ENCODE assay signal across 10 mouse cellular contexts in the genomic region with DNA sequence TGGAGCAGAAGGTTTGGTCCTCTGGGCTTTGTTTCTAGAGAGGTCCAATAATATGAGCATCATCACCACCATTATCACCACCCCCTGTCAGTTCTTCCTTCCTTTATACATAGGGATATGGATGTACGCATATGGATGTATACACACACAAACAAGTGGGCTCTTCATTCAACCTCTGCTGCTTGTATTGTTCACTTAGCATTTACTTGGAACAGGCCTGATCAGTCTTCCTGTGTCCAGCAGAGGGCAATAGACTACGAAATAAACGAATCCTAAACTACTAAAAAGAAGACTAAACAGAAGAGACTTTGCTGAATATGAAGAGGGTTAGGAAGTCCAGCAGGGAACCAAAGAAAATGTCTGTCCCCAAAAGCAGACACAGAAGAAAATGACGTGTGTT. TPM values are rescaled to one million over a fixed set of nuclear protein-coding genes. Genes with fewer than 3 reads are reported as not detected.
DNase-seq lines count a peak whose midpoint lies in the region; ATAC-seq lines count a peak whose summit lies in the region.
"Had no signal": no experiment of that assay in that cellular context is flagged by ENCODE, and none has a peak within 500 bp of the region (broad histone marks: within the 10 kb centered on the region; RNA-seq: fewer than 3 reads in every experiment).

No protein-coding gene starts in this region.

- WGBS in midbrain, embryonic 14.5 days = 48% methylated on average over 4 of the region's 4 CpGs
- 38% methylated on average over 4 of the region's 4 CpGs for WGBS in midbrain, embryonic 16.5 days
- WGBS in embryonic facial prominence, embryonic 14.5 days = 41% methylated on average over 4 of the region's 4 CpGs

- H3K9me3 ChIP-seq in midbrain, embryonic 14.5 days (ENCODE audit: control insufficient read depth, low read length) = no peaks in the 10 kb centered on the region
- H3K9me3 ChIP-seq in midbrain, embryonic 16.5 days (replicated peaks; ENCODE audit: control insufficient read depth, low read length, poor library complexity, severe bottlenecking) = no peaks in the 10 kb centered on the region
- no peaks in the 10 kb centered on the region for H3K9me3 ChIP-seq in embryonic facial prominence, embryonic 14.5 days (ENCODE audit: control insufficient read depth, low read length)
- H3K9me3 ChIP-seq: heart, embryonic 15.5 days; megakaryocyte, embryonic 14.5 days had no signal

- no peak overlapping the region for H3K4me3 ChIP-seq in midbrain, embryonic 14.5 days (replicated peaks; ENCODE audit: low read depth, low read length)
- no peak overlapping the region for H3K4me3 ChIP-seq in midbrain, embryonic 16.5 days (ENCODE audit: low read depth, low read length)
- H3K4me3 ChIP-seq in embryonic facial prominence, embryonic 14.5 days (ENCODE audit: low read depth, low read length) = no peak overlapping the region
- H3K4me3 ChIP-seq: heart, embryonic 15.5 days; megakaryocyte, embryonic 14.5 days had no signal

- intact Hi-C loops in gastrocnemius, postnatal 36 days (cut with DNase I) = no loop called here

- no peak for DNase-seq in frontal cortex, postnatal 14 days (ENCODE audit: low spot score in 2 of 2)
- DNase-seq in midbrain, embryonic 14.5 days = peak; percentile 62
- peak; percentile 47 for DNase-seq in embryonic facial prominence, embryonic 14.5 days (ENCODE audit: low spot score)
- peak; percentile 32 for DNase-seq in retina, postnatal 7 days (ENCODE audit: low read depth, low spot score)
- no peak for DNase-seq in gastrocnemius, postnatal 36 days
- no peak for DNase-seq in left cerebral cortex, adult 18-20 months (ENCODE audit: low spot score in 2 of 2)

- ATAC-seq in frontal cortex, adult (ENCODE audit: low TSS enrichment) = peak; percentile 74
- ATAC-seq in midbrain, embryonic 14.5 days (ENCODE audit: low FRiP score, low TSS enrichment) = no peak
- ATAC-seq in midbrain, embryonic 16.5 days = no peak
- no peak for ATAC-seq in embryonic facial prominence, embryonic 14.5 days (ENCODE audit: low read depth)

- H3K27me3 ChIP-seq in midbrain, embryonic 14.5 days (ENCODE audit: control insufficient read depth, insufficient read depth, low read length) = no peaks in the 10 kb centered on the region
- no peaks in the 10 kb centered on the region for H3K27me3 ChIP-seq in midbrain, embryonic 16.5 days (ENCODE audit: control insufficient read depth, insufficient read depth, low read depth, low read length)
- H3K27me3 ChIP-seq in embryonic facial prominence, embryonic 14.5 days (replicated peaks; ENCODE audit: control insufficient read depth, insufficient read depth, low read length) = no peaks in the 10 kb centered on the region
- H3K27me3 ChIP-seq: heart, embryonic 15.5 days had no signal

- H3K4me1 ChIP-seq in midbrain, embryonic 14.5 days (ENCODE audit: control insufficient read depth, insufficient read depth, low read length) = no peaks in the 10 kb centered on the region
- no peaks in the 10 kb centered on the region for H3K4me1 ChIP-seq in midbrain, embryonic 16.5 days (ENCODE audit: control insufficient read depth, insufficient read depth, low read length)
- H3K4me1 ChIP-seq in embryonic facial prominence, embryonic 14.5 days (ENCODE audit: control insufficient read depth, insufficient read depth, low read length) = no peaks in the 10 kb centered on the region
- H3K4me1 ChIP-seq: heart, embryonic 15.5 days; megakaryocyte, embryonic 14.5 days had no signal

- no peak overlapping the region for H3K27ac ChIP-seq in midbrain, embryonic 14.5 days (replicated peaks; ENCODE audit: low read depth, low read length)
- no peak overlapping the region for H3K27ac ChIP-seq in midbrain, embryonic 16.5 days (ENCODE audit: low read length)
- H3K27ac ChIP-seq in embryonic facial prominence, embryonic 14.5 days (replicated peaks; ENCODE audit: low read depth, low read length) = no peak overlapping the region
- H3K27ac ChIP-seq: heart, embryonic 15.5 days had no signal

- no peak overlapping the region for H3K9ac ChIP-seq in midbrain, embryonic 14.5 days (replicated peaks; ENCODE audit: low read length)
- no peak overlapping the region for H3K9ac ChIP-seq in midbrain, embryonic 16.5 days (ENCODE audit: low read depth, low read length)
- H3K9ac ChIP-seq in embryonic facial prominence, embryonic 14.5 days (ENCODE audit: low read depth, low read length) = no peak overlapping the region
- H3K9ac ChIP-seq: heart, embryonic 15.5 days had no signal

- H3K4me2 ChIP-seq in midbrain, embryonic 14.5 days (ENCODE audit: low read length) = no peak overlapping the region
- no peak overlapping the region for H3K4me2 ChIP-seq in midbrain, embryonic 16.5 days (ENCODE audit: low read length)
- H3K4me2 ChIP-seq in embryonic facial prominence, embryonic 14.5 days (ENCODE audit: low read depth, low read length) = no peak overlapping the region
- H3K4me2 ChIP-seq: heart, embryonic 15.5 days had no signal

- H3K36me3 ChIP-seq in midbrain, embryonic 14.5 days (ENCODE audit: control insufficient read depth, insufficient read depth, low read length) = no peaks in the 10 kb centered on the region
- no peaks in the 10 kb centered on the region for H3K36me3 ChIP-seq in midbrain, embryonic 16.5 days (ENCODE audit: control insufficient read depth, insufficient read depth, low read length)
- no peaks in the 10 kb centered on the region for H3K36me3 ChIP-seq in embryonic facial prominence, embryonic 14.5 days (ENCODE audit: control insufficient read depth, insufficient read depth, low read length)
- H3K36me3 ChIP-seq: heart, embryonic 15.5 days had no signal

RNA-seq across cellular contexts. Expression of gene Kcnh6, which starts 6.2 kb away (rescaled TPM):
- polyA plus RNA-seq in midbrain, embryonic 14.5 days (2014; fragmentation: Nextera tagmentation; extraction: Ambion mirVana) = 1.00 and 1.8 TPM in 2 replicates
- 1.8 and 2.2 TPM in 2 replicates for polyA plus RNA-seq in midbrain, embryonic 16.5 days (2015; fragmentation: Nextera tagmentation; extraction: Ambion mirVana)
- polyA plus RNA-seq in embryonic facial prominence, embryonic 14.5 days (2014; fragmentation: Nextera tagmentation; extraction: Ambion mirVana) = 2.5 and 2.6 TPM in 2 replicates
- not detected for total RNA-seq in gastrocnemius, postnatal 36 days (2021)
- total RNA-seq in left cerebral cortex, adult 18-20 months (2021) = 1 to 10 TPM; 2.1 to 2.6 TPM

RNA-seq across cellular contexts. Expression of gene Ace3, which starts 7.2 kb away (rescaled TPM):
- polyA plus RNA-seq in midbrain, embryonic 14.5 days (2014; fragmentation: Nextera tagmentation; extraction: Ambion mirVana) = 0.09 TPM in 1 of 2 replicates, not detected in the other
- 0.09 TPM in 1 of 2 replicates, not detected in the other for polyA plus RNA-seq in midbrain, embryonic 16.5 days (2015; fragmentation: Nextera tagmentation; extraction: Ambion mirVana)
- not detected in 2 replicates for polyA plus RNA-seq in embryonic facial prominence, embryonic 14.5 days (2014; fragmentation: Nextera tagmentation; extraction: Ambion mirVana)
- total RNA-seq in gastrocnemius, postnatal 36 days (2021) = not detected
- total RNA-seq in left cerebral cortex, adult 18-20 months (2021) = not detected
- polyA plus RNA-seq: heart, embryonic 15.5 days had no signal

RNA-seq across cellular contexts. Expression of gene Ace, which starts 34.0 kb away (rescaled TPM):
- 2.9 and 3.6 TPM in 2 replicates for polyA plus RNA-seq in midbrain, embryonic 14.5 days (2014; fragmentation: Nextera tagmentation; extraction: Ambion mirVana)
- polyA plus RNA-seq in midbrain, embryonic 16.5 days (2015; fragmentation: Nextera tagmentation; extraction: Ambion mirVana) = 7.0 and 8.2 TPM in 2 replicates
- 1.00 and 1.3 TPM in 2 replicates for polyA plus RNA-seq in embryonic facial prominence, embryonic 14.5 days (2014; fragmentation: Nextera tagmentation; extraction: Ambion mirVana)
- total RNA-seq in gastrocnemius, postnatal 36 days (2021) = 10 to 100 TPM; 24.1 to 34.8 TPM
- total RNA-seq in left cerebral cortex, adult 18-20 months (2021) = 10 to 100 TPM; 14.3 to 18.6 TPM

RNA-seq across cellular contexts. Expression of gene Dcaf7, which starts 35.0 kb away (rescaled TPM):
- polyA plus RNA-seq in midbrain, embryonic 14.5 days (2014; fragmentation: Nextera tagmentation; extraction: Ambion mirVana) = 103 and 153 TPM in 2 replicates
- polyA plus RNA-seq in midbrain, embryonic 16.5 days (2015; fragmentation: Nextera tagmentation; extraction: Ambion mirVana) = 174 and 187 TPM in 2 replicates
- 56.0 and 62.8 TPM in 2 replicates for polyA plus RNA-seq in embryonic facial prominence, embryonic 14.5 days (2014; fragmentation: Nextera tagmentation; extraction: Ambion mirVana)
- 10 to 100 TPM; 23.9 to 25.6 TPM for total RNA-seq in gastrocnemius, postnatal 36 days (2021)
- total RNA-seq in left cerebral cortex, adult 18-20 months (2021) = 100 to 1,000 TPM; 128 to 138 TPM

RNA-seq across cellular contexts. Expression of gene Cyb561, which starts 48.6 kb away (rescaled TPM):
- 45.7 and 52.9 TPM in 2 replicates for polyA plus RNA-seq in midbrain, embryonic 14.5 days (2014; fragmentation: Nextera tagmentation; extraction: Ambion mirVana)
- 83.7 and 87.0 TPM in 2 replicates for polyA plus RNA-seq in midbrain, embryonic 16.5 days (2015; fragmentation: Nextera tagmentation; extraction: Ambion mirVana)
- 19.5 and 21.6 TPM in 2 replicates for polyA plus RNA-seq in embryonic facial prominence, embryonic 14.5 days (2014; fragmentation: Nextera tagmentation; extraction: Ambion mirVana)
- total RNA-seq in gastrocnemius, postnatal 36 days (2021) = 1 to 10 TPM; 4.3 to 6.0 TPM
- 100 to 1,000 TPM; 102 TPM for total RNA-seq in left cerebral cortex, adult 18-20 months (2021)

Comparison
In these comparisons a context has a peak if more than half of its experiments do, and no peak if none do; other contexts are left out.
1. DNase-seq: peak in midbrain, embryonic 14.5 days (single experiment), embryonic facial prominence, embryonic 14.5 days (single experiment) and retina, postnatal 7 days (single experiment); none in frontal cortex, postnatal 14 days (0 of 2), gastrocnemius, postnatal 36 days (0 of 2) and left cerebral cortex, adult 18-20 months (0 of 2).